Mouse (Mus musculus) layer of hippocampus, postnatal 14 days (tissue): Measurements from ENCODE around the gene Kdelr3. TPM values are rescaled to one million over a fixed set of nuclear protein-coding genes. Genes with fewer than 3 reads are reported as not detected.

Source experiments
- DNase-seq, 2 experiments: peaks; one replicate each; pipeline ENCODE4 v3.0.0; 2021 to 2022; ENCODE audit warnings: low spot score in 2 of 2, mixed read lengths in 1 of 2
- long read RNA-seq, 2 experiments: library from polyadenylated mRNA; stranded (forward); transcript quantifications; one replicate each; pipeline ENCODE4 v2.0.0; 2021
- total RNA-seq, 2 experiments: library from RNA; stranded (reverse); gene quantifications; 2 replicates each; pipeline ENCODE4 v1.2.3; 2021

Kdelr3 gene
- total RNA-seq: 1 to 10 TPM; 1.4 to 1.8 TPM
- long read RNA-seq, experiment 1, partial matches to known transcripts: 0 of 1 reads
- long read RNA-seq, experiment 1, other reads (novel, unspliced or antisense): 0 of 1 reads
- long read RNA-seq, experiment 2, partial matches to known transcripts: 0 of 3 reads
- long read RNA-seq, experiment 2, other reads (novel, unspliced or antisense): 0 of 3 reads

DNA sequence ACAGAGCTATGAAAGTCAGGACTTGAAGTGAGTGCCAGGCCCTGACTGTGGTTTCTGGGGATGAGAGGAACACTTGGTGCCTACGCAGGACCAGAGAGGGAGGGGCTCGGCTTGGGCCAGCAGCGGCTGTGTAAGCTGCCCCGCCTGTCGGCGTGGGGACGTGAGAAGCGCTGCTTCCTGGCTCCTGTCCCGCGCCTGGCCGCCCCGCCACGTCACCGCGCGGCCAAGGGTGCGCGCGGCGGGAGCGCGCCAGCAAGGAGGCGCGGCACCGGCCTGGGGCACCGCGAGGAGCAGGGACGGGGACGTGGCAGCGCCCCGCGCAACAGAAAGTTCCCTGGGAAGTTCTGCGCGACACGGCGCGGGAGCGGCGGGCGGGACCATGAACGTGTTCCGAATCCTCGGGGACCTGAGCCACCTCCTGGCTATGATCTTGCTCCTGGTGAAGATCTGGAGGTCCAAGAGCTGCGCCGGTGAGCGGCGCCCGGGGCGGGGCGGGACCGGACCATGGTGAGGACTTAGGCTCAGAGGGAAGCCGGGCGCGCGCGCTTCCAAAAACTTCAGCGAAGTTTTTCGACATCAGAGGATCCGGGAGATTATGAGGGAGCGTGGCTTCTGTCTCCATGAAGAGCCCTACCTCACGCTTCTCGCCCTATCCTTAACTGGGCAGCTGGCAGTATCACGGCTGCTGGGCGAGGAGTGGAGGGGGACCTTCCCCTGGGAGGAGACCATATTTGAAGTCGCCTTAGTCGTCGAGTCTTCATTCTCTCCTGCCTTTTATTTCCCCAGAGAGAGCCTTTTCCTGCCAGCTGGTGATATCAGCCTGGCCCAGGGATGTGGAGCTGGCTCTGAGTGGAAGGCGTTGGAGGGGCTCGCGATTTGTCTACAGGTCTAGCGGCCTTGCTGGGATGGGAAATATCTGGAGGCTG is at the start of gene Kdelr3:
Kdelr3 (plus strand) TSS at position 241 of the 926 bp plus-strand sequence.
- no peak for DNase-seq

DNA sequence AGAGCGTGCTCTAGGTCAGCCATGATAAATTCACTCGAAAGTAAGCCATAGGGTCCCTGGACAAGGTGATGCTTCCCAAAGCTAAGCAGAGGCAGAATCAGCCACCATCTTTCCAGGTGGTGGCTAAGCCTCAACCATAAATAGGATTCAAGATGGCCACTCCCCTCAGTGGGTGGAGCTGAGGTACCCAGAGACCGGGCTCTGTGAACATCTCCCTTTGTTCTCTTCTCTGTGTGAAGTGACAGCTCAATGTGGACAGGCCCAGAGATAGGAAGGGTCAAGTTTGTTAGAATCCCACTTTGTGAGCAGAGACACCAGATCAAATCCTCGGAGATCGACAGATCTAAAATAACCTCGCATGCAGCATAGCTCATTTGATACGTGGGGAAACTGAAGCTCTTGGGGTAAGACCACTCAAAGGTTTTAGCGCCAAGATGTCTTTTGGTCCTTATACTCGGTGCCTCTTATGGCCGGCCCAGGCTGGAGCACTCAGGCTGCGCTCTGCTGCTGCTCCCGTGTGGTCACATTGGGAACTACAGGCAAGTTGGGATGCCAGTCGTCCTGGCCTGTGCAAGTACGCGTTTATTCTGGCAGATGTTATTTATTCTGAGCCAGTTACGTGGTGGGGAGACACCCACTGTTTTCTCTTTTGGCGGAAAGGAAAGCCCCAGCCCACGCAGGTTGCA is 49.5 kb upstream of the Kdelr3 start:
- peak; percentile 86 to 87 for DNase-seq

DNA sequence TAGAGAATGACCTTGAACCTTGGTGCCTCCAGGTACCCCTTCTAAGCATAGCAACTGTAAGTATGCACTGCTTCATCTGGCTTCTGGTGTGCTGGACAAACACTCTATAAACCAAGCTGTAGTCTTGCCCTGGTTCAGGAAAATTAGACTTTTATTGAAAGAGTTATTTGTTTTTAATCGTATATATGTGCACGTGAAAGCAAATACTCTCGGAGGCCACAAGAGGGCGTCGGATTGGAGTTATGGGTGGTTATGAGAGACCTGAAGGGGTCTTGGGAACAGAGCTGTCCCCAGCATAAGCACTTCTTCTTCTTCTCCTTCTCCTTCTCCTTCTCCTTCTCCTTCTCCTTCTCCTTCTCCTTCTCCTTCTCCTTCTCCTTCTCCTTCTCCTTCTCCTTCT is 46.6 kb upstream of the Kdelr3 start:
- DNase-seq: no peak

DNA sequence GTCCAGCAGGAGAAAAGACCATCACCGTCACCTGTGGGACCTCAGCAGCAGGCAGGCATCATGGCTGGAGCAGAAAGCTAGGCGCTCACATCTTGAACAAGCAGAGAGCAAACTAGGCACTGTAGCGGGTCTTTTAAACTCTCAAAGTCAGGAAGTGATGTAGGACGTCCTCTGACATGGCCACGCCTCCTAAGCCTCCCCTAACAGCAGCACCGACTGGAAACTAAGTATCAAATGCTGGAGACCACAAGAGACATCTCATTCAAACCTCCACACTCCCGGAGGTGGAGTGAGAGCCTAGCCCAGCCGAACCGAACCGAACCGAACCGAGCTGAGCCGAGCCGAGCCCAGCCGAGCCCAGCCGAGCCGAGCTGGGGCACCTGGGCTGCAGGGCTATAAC is 45.6 kb upstream of the Kdelr3 start:
- no peak for DNase-seq

DNA sequence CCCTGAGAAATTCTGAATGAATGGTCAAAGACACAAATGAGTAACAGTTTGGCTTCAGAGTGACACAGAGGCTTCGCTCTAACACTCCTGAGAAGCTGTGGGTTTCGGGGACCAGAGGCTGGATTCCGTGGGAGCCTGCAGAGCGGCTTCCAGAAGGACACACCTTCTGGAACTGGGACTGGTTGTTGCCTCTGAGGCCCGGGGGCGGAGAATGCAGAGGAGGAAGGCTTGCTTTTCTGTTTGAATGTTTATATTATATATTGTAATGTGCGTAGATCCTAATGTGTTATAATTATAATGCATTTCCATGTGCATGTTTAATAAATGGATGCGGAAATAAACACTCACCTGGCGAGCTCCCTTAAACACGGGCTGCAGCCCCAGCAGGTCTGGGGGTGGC is 45.1 kb upstream of the Kdelr3 start:
- no peak for DNase-seq

DNA sequence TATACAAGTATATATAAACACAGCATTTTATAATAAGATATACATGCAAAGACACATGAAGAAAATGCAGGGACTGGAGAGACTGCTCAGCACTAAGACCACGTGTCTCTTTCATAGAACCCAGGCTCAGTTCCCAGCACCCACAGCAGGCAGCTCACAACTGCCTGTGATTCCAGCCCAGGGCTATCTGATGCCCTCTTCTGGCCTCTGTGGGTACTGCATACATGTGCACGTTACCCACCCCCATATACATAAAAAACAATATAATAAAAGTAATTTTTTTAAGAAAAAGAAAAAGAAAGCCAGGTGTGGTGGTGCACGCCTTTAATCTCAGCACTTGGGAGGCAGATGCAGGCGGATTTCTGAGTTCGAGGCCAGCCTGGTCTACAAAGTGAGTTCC is 43.2 kb upstream of the Kdelr3 start:
- DNase-seq: no peak

DNA sequence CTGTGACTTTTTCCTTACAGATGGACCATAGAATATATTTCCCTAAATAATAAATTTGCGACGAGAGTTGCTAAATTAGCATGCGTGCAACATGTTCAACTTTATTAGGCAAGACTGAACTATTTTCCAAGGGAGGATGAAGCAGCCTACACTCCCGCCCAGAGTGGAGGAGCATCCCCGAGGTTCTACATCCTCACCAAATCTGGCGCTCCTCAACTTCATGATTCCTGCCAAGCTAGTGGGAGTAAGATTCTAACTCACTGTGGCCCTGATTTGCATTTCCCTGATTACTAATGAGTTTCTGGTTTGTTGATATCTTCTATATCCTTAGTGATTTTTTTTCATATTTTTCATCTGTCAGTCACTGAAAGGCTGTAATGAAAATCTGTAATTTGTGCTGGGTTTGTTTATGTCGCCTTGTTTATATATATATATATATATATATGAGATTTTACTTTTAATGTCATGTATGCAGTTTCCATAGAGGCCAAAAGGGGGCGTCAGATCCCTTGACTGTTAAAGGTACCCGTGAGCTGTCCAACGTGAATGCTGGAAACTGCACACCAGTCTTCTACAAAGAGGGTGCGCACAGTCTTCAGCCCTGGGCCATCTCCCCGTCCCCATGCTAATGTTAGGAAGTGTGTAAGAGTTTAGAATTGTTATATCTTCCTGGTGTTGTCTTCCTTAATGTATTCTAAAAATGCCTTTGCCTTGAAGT is 42.4 kb upstream of the Kdelr3 start:
- peak in 1 of 2 experiments; percentile 41 for DNase-seq

DNA sequence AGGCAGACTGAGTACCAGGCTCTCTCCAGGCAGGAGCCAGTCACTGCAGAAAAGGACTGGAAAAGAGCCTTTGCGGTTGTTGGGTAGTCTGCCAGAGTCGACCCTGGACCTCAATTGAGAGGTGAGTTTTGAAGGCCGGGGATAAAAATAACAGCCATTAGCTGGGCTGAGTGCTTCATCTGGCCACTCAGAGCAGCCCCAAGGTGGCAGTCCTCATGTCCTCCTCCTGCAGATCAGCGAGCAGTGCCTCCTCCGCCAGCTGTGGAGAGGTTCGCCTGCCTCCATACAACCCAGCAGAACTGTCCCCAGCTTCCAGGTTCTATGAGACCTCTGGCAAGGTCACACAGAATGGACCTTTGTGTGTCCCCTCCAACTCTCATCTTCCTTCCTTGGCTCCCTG is 39.0 kb upstream of the Kdelr3 start:
- no peak for DNase-seq

DNA sequence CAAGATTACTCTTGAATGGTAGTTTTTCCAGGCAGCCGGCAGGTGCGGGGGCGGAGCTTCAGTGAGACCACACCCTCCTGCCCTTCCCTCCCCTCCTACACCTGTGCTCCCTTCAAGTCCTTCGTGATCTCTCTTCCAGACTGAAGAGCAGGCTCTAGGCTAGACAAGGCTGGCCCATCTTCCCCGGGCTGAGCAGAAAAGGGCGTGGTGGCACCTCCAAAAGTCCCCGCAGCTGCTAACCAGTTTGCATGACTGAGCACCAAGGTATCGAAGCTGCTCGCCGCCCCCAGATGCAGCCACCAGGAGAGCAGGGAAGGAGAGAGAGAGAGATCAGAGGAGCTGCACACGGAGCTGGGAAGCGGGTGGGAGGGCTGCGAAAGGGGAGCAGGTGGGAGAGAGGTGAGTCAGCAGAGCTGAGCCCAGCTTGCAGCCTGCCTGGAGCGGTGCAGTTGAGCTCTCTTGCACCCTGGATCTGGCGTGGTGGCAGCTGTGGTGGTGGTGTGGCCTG is 35.0 kb upstream of the Kdelr3 start:
- no peak for DNase-seq

DNA sequence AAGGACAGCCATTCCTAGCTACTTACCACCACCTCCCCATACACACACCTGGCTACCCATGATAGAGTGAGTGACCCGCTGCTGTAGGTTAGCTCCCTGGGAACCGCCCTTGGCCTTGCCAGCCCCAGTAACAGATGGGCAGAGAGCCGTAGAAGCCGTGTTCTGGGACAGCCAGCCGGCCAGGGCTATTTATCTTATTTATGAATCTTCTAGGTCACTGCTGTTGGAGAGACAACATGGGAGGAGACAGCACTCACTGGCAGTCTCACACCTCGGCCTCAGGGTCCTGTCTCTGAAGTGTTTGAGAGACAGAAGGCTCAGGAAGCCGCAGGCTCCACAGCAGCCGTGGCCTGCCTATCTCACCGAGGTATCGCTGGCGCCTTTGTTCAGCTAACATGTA is 26.7 kb upstream of the Kdelr3 start:
- no peak for DNase-seq

DNA sequence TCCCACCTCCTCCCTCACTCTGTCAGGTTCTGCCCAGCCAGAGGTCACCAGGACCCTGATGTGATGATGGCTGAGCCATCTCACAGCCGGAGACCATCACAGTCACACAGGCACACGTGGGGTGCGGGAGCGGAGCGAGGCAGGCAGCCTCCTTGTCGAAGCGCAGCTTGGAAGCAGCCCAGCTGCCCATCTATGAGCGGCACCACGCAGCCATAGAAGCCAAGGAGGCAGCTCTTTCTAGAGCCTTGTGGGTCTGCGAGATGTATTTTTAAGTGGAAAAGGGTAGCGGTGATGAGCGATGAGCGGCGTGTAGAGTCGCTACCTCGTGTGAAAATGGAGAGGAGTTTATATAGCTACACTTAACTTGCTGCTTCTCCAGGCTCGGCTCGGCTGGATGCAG is 22.7 kb upstream of the Kdelr3 start:
- peak in 1 of 2 experiments; percentile 21 for DNase-seq

DNA sequence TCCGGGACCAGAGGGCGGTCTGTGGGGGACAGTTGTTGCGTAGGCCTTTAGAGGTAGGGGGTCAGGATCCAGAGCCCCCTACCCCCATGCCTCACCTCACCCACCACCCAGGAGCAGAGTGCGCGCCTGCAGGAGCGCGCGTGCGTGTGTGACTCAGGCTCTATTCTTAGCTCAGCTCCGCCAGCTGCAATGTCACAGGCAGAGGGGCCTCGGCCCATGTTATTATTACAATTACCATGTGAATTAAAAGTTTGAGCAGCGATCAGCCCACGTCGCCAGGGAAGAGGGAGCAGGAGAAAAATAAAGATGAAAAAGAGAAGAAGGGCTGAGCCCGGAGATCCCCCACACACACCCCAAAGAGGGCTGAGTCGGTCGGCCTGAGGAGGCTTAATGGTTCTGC is 16.1 kb upstream of the Kdelr3 start:
- peak in 1 of 2 experiments; percentile 20 for DNase-seq

DNA sequence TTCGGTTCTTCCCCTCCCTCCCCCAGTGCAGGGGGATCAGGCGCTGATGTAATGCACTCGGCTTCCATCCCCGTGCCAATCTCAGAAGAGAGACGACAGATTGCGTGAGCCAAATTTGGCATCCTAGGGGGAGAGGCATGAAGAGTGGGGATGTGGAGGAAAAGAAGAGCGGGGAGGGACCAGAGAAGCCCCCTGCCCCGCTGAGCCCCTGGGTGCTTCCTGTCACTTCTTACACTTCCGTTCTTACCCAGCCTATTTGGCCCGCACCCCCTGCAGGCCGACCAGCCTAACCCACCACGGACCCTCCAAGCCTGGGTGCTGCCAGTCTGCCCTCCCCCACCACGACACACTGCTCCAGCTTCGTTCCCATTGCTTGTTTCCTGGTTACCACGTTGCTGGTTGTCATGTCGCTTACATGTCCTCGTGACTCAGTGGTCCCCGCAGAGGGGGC is 13.3 kb upstream of the Kdelr3 start:
- DNase-seq: peak; percentile 73 to 78

DNA sequence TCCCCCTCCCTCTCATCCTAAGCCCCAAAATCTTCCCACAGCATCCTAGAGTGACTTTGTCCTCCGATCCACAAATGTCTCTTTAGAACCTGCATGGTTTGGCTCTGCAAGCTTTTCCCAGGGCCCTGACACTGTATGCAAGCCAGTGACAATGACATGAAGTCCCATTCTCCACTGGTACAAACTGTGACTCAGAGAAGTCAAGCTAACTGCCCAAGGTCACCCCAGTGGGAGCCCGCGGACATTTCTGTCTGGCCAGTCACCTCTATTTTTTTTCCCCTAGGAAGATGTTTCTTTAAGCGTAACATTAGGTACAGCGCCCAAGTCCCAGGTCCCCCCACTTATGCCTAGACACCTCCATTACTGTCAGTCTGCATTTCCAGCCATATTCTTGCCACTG is 12.8 kb upstream of the Kdelr3 start:
- peak in 1 of 2 experiments; percentile 22 for DNase-seq

DNA sequence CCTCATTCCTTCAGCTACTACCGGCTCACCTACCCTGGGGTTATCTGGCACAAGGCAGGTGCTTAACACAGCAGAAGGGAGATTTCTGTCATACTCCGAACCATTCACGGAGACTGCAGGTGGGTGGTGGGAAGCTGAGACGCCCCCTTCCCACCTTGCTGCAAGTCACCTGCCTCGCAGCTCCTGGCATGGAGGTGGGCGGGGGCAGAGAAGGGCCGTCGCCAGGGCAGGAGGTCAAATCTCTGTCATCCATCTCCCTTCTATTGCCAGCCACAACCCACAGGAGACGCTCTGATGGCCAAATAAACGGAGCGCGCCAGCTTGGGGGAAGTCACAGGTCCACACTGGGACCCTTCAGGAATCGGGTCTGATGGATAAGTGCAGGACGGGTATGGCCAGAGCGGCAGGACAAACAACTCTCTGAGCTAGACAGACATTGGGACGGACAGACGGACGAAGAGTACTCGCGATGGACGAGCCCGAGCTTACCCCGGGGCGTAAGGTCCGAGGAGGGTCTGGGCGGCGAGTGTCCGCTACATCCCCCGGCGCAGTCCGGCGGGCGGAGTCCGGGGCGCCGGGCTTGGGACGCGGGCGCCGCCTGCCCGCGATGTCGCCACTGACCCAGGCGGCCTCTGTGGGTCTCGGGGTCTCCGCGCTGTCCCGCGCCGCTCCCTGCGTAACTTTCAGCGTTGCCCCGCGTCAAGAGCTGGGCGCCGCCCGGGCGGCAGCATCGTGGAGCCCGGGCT is 11.3 kb upstream of the Kdelr3 start, which contains the start of gene Kcnj4:
Kcnj4 (minus strand) TSS at position 535 of the 746 bp plus-strand sequence.
- DNase-seq: no peak

DNA sequence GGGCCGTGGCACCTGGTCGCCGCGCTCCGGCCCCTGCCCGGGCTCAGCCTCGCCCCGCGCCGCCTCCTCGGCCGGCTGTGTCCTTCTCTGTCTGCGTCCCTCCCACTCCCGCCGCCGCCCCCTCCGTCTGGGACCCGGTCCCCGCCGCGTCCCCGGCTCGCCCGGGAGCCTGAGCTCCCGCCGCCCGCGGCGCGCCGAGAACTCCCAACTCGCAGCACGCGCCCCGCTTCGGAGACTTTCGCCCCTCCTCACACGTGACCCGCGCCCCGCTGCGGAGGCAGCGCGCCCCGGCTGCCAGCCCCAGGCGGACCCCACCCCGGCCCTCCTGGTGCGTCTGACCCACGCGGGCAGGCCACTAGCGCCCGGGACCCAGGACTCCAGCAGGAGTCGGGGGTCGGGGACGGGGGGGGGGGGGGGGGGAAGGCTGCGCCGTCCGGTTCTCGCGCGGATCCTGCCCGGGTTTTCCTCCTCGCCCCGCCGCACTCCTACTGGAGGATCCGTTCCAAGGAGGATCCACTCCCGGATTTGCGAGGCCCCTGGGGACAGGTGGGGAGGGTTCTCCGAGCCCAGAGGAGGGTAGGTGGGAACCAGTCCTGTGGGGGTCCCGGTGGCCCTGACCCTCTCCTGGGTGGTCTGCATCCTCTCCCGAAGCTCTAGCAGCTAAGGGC is 10.5 kb upstream of the Kdelr3 start:
- DNase-seq: peak; percentile 76 to 77

DNA sequence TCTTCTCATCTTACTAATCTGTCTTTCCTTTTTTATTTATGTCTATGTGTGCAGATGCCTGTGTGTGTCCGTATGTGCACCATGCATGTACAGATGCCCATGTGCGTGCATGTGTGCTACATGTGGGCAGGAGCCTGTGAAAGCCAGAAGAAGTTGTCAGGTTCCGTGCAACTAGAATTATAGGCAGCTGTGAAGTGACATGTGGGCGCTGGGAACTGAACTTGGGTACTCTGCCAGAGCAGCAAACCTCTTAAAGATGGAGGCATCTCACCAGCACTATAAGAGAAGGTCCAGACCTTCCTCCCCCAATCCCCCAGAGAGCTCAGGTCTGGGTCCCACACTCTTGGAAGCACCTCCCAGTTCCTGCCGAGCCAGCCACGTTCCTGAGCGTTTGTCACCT is 9.8 kb upstream of the Kdelr3 start:
- no peak for DNase-seq

DNA sequence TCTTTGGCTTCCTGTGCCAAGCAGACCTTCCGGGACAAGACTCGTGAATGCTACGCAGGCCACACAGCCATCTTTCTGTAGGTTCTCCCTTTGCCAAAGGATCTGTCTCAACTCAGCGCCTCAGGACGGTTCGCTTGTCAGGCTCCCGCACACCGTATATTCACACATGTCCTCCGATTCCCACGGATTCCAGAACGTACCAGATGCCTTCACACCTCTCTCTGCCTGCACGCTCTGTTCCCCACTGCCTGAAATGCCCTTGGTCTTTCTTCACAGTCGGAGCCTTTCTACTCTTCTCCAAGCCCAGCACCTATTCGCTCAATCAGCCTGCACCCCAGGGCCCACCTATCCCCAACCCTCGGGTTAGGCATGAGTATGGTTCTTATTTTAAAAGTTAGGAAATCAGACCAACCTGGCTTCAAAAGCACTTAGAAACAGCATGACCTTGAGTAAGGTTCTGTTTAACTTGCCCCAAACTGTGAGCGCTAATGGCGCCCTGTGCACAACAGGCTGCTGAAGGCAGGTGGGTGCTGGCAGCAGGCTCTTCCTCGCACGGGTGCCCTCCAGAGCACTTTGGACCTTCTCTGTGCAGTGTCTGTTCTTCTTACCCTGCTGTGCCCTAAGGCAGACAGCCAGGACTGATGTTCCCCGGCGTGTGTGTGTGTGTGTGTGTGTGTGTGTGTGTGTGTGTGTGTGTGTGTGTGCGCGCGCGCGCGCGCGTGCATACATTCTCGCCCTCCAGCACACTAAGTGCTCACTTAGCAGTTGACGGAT is 9.0 kb upstream of the Kdelr3 start:
- no peak for DNase-seq

DNA sequence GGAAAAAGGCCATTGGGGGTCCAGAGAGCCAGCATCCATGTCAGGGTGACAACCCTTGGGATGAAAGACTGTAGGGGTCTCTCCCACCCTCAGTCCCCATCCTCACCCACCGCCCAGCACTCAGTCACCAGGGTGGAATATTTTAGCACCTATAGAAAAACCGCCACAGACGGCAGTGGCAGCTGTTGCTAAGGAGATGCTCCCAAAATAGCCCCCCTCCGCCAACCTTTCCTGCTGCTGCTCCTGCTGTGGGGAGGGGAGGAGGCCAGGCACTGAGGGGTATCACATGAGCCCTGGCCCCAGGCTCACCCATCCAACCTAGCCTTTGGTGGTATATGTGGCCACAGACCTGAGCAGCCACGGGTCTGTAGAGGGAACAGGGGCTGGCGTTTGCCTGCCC is 6.2 kb upstream of the Kdelr3 start:
- DNase-seq: no peak
